Mouse (Mus musculus) left cerebral cortex, adult 8-10 months (tissue): ENCODE data around the gene Xpo4. TPM values are rescaled to one million over a fixed set of nuclear protein-coding genes. Genes with fewer than 3 reads are reported as not detected.
"Not testable (repeated sequence)": the region's sequence is repeated elsewhere in the genome, so short reads cannot be mapped to it uniquely, and the experiment has no call there.

Experiments
- DNase-seq, 2 experiments: peaks; one replicate each; pipeline ENCODE4 v3.0.0; 2022; ENCODE audit warnings: low spot score in 2 of 2
- total RNA-seq, 4 experiments: library from RNA; stranded (reverse); gene quantifications; 2 replicates each; pipeline ENCODE4 v1.2.4; 2022

Gene Xpo4
- total RNA-seq: 10 to 100 TPM; 10.9 to 14.8 (median 14.5) TPM

- DNase-seq: peak; percentile 72 to 76
Measured at GRCm38 (mm10) chr14:57664822-57665627, at the start of gene Xpo4. Gene Xpo4, minus strand, starts transcription at chr14:57665430.

GRCm38 (mm10) chr14:57712884-57713283, 47.7 kb upstream of the Xpo4 start:
- no peak for DNase-seq

- no peak for DNase-seq
Measured at GRCm38 (mm10) chr14:57711059-57711458, 45.8 kb upstream of the Xpo4 start.

- no peak for DNase-seq
Measured at GRCm38 (mm10) chr14:57709171-57709570, 43.9 kb upstream of the Xpo4 start.

- DNase-seq: no peak
Measured at GRCm38 (mm10) chr14:57708580-57708979, 43.4 kb upstream of the Xpo4 start.

GRCm38 (mm10) chr14:57707100-57707893, 42.1 kb upstream of the Xpo4 start:
- no peak for DNase-seq

- DNase-seq: peak in 1 of 2 experiments; percentile 43
Measured at GRCm38 (mm10) chr14:57706760-57707099, 41.5 kb upstream of the Xpo4 start.

GRCm38 (mm10) chr14:57705759-57706158, 40.5 kb upstream of the Xpo4 start:
- no peak for DNase-seq

- no peak for DNase-seq
Measured at GRCm38 (mm10) chr14:57705075-57705474, 39.8 kb upstream of the Xpo4 start.

- DNase-seq: no peak
Measured at GRCm38 (mm10) chr14:57701915-57702477, 36.8 kb upstream of the Xpo4 start.

GRCm38 (mm10) chr14:57699461-57699970, 34.3 kb upstream of the Xpo4 start:
- DNase-seq: no peak

GRCm38 (mm10) chr14:57699016-57699415, 33.8 kb upstream of the Xpo4 start:
- no peak for DNase-seq

GRCm38 (mm10) chr14:57696066-57696465, 30.8 kb upstream of the Xpo4 start:
- no peak for DNase-seq

GRCm38 (mm10) chr14:57695550-57695949, 30.3 kb upstream of the Xpo4 start:
- DNase-seq: no peak

GRCm38 (mm10) chr14:57694246-57694645, 29.0 kb upstream of the Xpo4 start:
- DNase-seq: no peak

- DNase-seq: no peak
Measured at GRCm38 (mm10) chr14:57692517-57693130, 27.4 kb upstream of the Xpo4 start.

GRCm38 (mm10) chr14:57691316-57691715, 26.1 kb upstream of the Xpo4 start:
- no peak for DNase-seq

GRCm38 (mm10) chr14:57690681-57691080, 25.5 kb upstream of the Xpo4 start:
- DNase-seq: no peak

- DNase-seq: not testable (repeated sequence)
Measured at GRCm38 (mm10) chr14:57688066-57688465, 22.8 kb upstream of the Xpo4 start.

GRCm38 (mm10) chr14:57687441-57687840, 22.2 kb upstream of the Xpo4 start:
- DNase-seq: no peak

- DNase-seq: no peak
Measured at GRCm38 (mm10) chr14:57686647-57687046, 21.4 kb upstream of the Xpo4 start.

GRCm38 (mm10) chr14:57684579-57684978, 19.3 kb upstream of the Xpo4 start:
- DNase-seq: no peak
